Mouse (Mus musculus) CH12.LX (cell line): ENCODE data around the gene Lamc1. TPM values are rescaled to one million over a fixed set of nuclear protein-coding genes. Genes with fewer than 3 reads are reported as not detected.

Experiments used
- DNase-seq: peaks from one replicate; pipeline ENCODE4 v3.0.0-alpha.2; 2013; ENCODE audit errors: extremely low read depth
- H3K27ac ChIP-seq: 2 replicates; pipeline ENCODE4 v1.5.1; 2012; ENCODE audit warnings: low read depth, mild to moderate bottlenecking, control low read depth, moderate library complexity; ENCODE audit not compliant: insufficient read depth
- H3K27me3 ChIP-seq: replicated peaks from 2 replicates; pipeline ENCODE3; 2012; ENCODE audit warnings: inconsistent platforms
- H3K36me3 ChIP-seq, 2 experiments: replicated peaks in 1 of 2; 2 replicates each; pipeline versions ENCODE3 to v1.6.1; 2012; ENCODE audit warnings: inconsistent platforms in 1 of 2, low read length in 1 of 2, mild to moderate bottlenecking in 1 of 2, mixed read lengths in 1 of 2, moderate library complexity in 1 of 2; ENCODE audit not compliant: control insufficient read depth in 1 of 2, insufficient read depth in 1 of 2
- H3K4me1 ChIP-seq, 2 experiments: 2 replicates each; pipeline ENCODE4 v1.6.1; 2012; ENCODE audit warnings: inconsistent platforms in 1 of 2, moderate library complexity in 1 of 2; ENCODE audit not compliant: insufficient read depth in 2 of 2, control insufficient read depth in 1 of 2
- H3K4me2 ChIP-seq: 2 replicates; pipeline ENCODE4 v1.6.1; 2012; ENCODE audit warnings: low read depth, mild to moderate bottlenecking, control low read depth; ENCODE audit not compliant: poor library complexity, insufficient read depth, severe bottlenecking
- H3K4me3 ChIP-seq, 3 experiments: fragments of 150-350 bp in 1 of 3; sonication (generic) in 1 of 3; replicated peaks in 1 of 3; 2 replicates each; pipeline versions ENCODE3 to v1.5.1; 2011 to 2012; ENCODE audit warnings: low read depth in 2 of 3, low read length in 2 of 3, mild to moderate bottlenecking in 2 of 3, moderate library complexity in 2 of 3, control low read depth in 1 of 3, improper control_type of control experiment in 1 of 3, inconsistent platforms in 1 of 3, mixed read lengths in 1 of 3; ENCODE audit not compliant: poor library complexity in 1 of 3
- H3K79me2 ChIP-seq: replicated peaks from 2 replicates; pipeline ENCODE4 v1.6.1; 2012; ENCODE audit warnings: mild to moderate bottlenecking, moderate library complexity; ENCODE audit not compliant: control insufficient read depth, poor library complexity, insufficient read depth, severe bottlenecking; ENCODE audit errors: extremely low read depth
- H3K9ac ChIP-seq: 2 replicates; pipeline ENCODE4 v1.6.1; 2012; ENCODE audit warnings: low read depth, mild to moderate bottlenecking, control low read depth, moderate library complexity; ENCODE audit not compliant: insufficient read depth
- H3K9me3 ChIP-seq: replicated peaks from 2 replicates; pipeline ENCODE3; 2012; ENCODE audit warnings: low read length, inconsistent platforms, mixed read lengths
- E2F4 ChIP-seq: IDR thresholded peaks from 2 replicates; pipeline ENCODE4 v1.6.1; 2011; ENCODE audit warnings: low read depth, low read length, improper control_type of control experiment; ENCODE audit not compliant: insufficient replicate concordance
- EP300 ChIP-seq: IDR thresholded peaks from 2 replicates; pipeline ENCODE4 v1.6.1; 2011; ENCODE audit warnings: low read length, improper control_type of control experiment
- MAZ ChIP-seq: IDR thresholded peaks from 2 replicates; pipeline ENCODE4 v1.6.1; 2012; ENCODE audit warnings: low read depth, mild to moderate bottlenecking, inconsistent platforms, low read length, improper control_type of control experiment, moderate library complexity
- NRF1 ChIP-seq: IDR thresholded peaks from 2 replicates; pipeline ENCODE4 v1.6.1; 2014; ENCODE audit warnings: low read depth, mild to moderate bottlenecking, inconsistent platforms, low read length, improper control_type of control experiment, moderate library complexity
- RAD21 ChIP-seq: IDR thresholded peaks from 2 replicates; pipeline ENCODE4 v1.6.1; 2011; ENCODE audit warnings: low read depth, mild to moderate bottlenecking, low read length, improper control_type of control experiment, moderate library complexity
- SIN3A ChIP-seq: IDR thresholded peaks from 2 replicates; pipeline ENCODE4 v1.6.1; 2012; ENCODE audit warnings: low read length, improper control_type of control experiment, inconsistent platforms
- USF1 ChIP-seq: IDR thresholded peaks from 2 replicates; pipeline ENCODE4 v1.6.1; 2014; ENCODE audit warnings: low read depth, mild to moderate bottlenecking, inconsistent platforms, low read length, improper control_type of control experiment
- ZKSCAN1 ChIP-seq: IDR thresholded peaks from 2 replicates; pipeline ENCODE4 v1.6.1; 2012; ENCODE audit warnings: low read depth, inconsistent platforms, low read length, improper control_type of control experiment, borderline replicate concordance
- dilution Hi-C: fragments of 300-500 bp; cut with MboI; formaldehyde crosslinking; loops from 2 replicates; pipeline ENCODE4 v1.14.3; 2020; ENCODE audit warnings: low sequenced_read_pairs; ENCODE audit not compliant: extremely low pct_unique_long_range_greater_than_20kb, extremely low pct_ligation_motif_present
- in situ Hi-C: fragments of 300-500 bp; cut with MboI; formaldehyde crosslinking; loops from 3 replicates; pipeline ENCODE4 v1.14.3; 2019; ENCODE audit warnings: low sequenced_read_pairs, low pct_ligation_motif_present, low pct_unique_long_range_greater_than_20kb, mixed read lengths
- polyA plus RNA-seq: library from polyadenylated mRNA; unstranded; fragments of >175 nt; gene quantifications from 2 replicates; pipeline ENCODE4 v1.2.1, GENCODE M21; 2012; ENCODE audit warnings: low read depth; ENCODE audit not compliant: insufficient read length
- total RNA-seq, 2 experiments: library from RNA; depleted of rRNA; stranded (reverse); fragments of 300-350 nt in 1 of 2; fragments of >200 nt in 1 of 2; gene quantifications; 2 replicates each; pipeline ENCODE4 v1.2.3; 2012 to 2014

Gene Lamc1
- total and polyA plus RNA-seq, 3 experiments: 5.7 to 16.7 (median 10.5) TPM

DNA sequence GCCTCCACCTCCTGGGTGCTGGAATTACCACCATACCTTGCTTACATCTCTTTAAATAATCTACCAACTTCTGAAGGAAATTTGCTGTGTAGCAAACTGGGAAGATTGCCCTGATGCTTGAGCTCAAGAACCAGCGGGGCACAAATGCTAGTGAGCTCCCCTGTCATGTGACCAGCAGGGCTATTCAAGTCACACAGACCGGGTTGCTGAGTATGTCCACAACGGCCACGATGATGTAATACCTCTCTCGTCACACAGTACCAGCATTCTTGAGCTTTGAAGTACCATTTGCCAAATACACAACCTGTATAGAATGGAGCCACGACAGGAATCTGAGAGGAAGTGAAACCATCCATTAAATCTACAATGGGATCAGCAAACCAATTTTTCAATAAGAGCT, 46.0 kb upstream of the Lamc1 start:
- H3K4me1 ChIP-seq: 0 out of 4 replicates have a peak, but pooled peaks cover 0 to 2% of the 10 kb centered on the region in 2 experiments
- H3K27ac ChIP-seq: no peak overlapping the region
- TF ChIP-seq E2F4 (no peak), ZKSCAN1 (no peak), RAD21 (no peak), USF1 (peak; percentile 43), EP300 (no peak)
- in situ Hi-C loops: loop anchor here (25.0 kb wide), 2 partner anchors 591 to 841 kb away; no protein-coding TSS in a partner anchor
- no peaks in the 10 kb centered on the region for H3K27me3 ChIP-seq
- H3K4me3 ChIP-seq: no peak overlapping the region
- 0 out of 2 replicates have a peak overlapping the region, but pooled peaks have one; percentile 2 for H3K4me2 ChIP-seq
- no peak overlapping the region for H3K9ac ChIP-seq
- no peaks in the 10 kb centered on the region for H3K36me3 ChIP-seq
- dilution Hi-C loops: no loop called here
- no peaks in the 10 kb centered on the region for H3K9me3 ChIP-seq
- no peaks in the 10 kb centered on the region for H3K79me2 ChIP-seq
- no peak for DNase-seq

DNA sequence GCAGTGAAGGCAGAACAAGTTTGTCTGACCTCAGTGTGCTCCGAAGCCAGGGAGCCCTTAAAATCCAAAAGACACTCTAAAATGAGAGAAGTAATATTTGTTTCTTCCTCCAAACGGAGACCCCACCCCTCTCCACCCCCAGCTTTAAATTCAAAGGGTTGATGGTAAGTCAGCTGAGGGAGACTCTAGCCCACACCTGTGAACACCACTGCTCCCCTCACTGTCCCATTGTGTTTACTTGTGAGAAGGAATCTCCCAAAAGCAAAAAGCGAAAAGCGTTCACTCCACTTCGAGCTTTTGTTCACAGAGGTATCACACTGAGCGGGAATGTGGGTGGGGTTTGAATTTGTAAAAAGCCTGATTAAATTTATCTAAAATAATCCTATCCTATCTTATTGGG, 43.9 kb upstream of the Lamc1 start:
- in situ Hi-C loops: loop anchor here (25.0 kb wide), 2 partner anchors 589 to 839 kb away; no protein-coding TSS in a partner anchor

GRCm38 (mm10) chr1:153374136-153374535, 41.5 kb upstream of the Lamc1 start:
- no peak overlapping the region for H3K4me3 ChIP-seq
- H3K4me2 ChIP-seq: no peak overlapping the region
- no peaks in the 10 kb centered on the region for H3K36me3 ChIP-seq
- no peak for DNase-seq
- in situ Hi-C loops (no loop called here), dilution Hi-C loops (no loop called here)
- H3K9me3 ChIP-seq: no peaks in the 10 kb centered on the region
- no peaks in the 10 kb centered on the region for H3K79me2 ChIP-seq
- TF ChIP-seq SIN3A (no peak), NRF1 (no peak)
- H3K9ac ChIP-seq: no peak overlapping the region
- H3K27ac ChIP-seq: no peak overlapping the region
- 0 out of 4 replicates have a peak, but pooled peaks cover 0 to 2% of the 10 kb centered on the region in 2 experiments for H3K4me1 ChIP-seq
- no peaks in the 10 kb centered on the region for H3K27me3 ChIP-seq

More for the DNA sequence above, 43.9 kb upstream of the Lamc1 start:
- Histone ChIP-seq H3K27ac (no peak overlapping the region), H3K4me2 (no peak overlapping the region), H3K4me1 (0 out of 4 replicates have a peak, but pooled peaks cover 0 to 2% of the 10 kb centered on the region in 2 experiments), H3K4me3 (no peak overlapping the region), H3K36me3 (no peaks in the 10 kb centered on the region), H3K79me2 (no peaks in the 10 kb centered on the region), H3K9ac (no peak overlapping the region), H3K27me3 (no peaks in the 10 kb centered on the region), H3K9me3 (no peaks in the 10 kb centered on the region)
- DNase-seq: no peak
- dilution Hi-C loops: no loop called here
- no peak for TF ChIP-seq MAZ
